Mouse (Mus musculus) lung, adult 10 weeks (tissue): ENCODE measurements around the gene Serpina1b. TPM values are rescaled to one million over a fixed set of nuclear protein-coding genes. Genes with fewer than 3 reads are reported as not detected.

Experiments used
- polyA plus RNA-seq: library from polyadenylated mRNA; stranded (reverse); fragments of 350-450 nt; fragmentation: Illumina TruSeq; extraction: RNeasy Lipid Tissue Mini Kit (QIAGEN cat#74804); gene quantifications from one replicate; pipeline ENCODE4 v1.2.3, GENCODE M21; 2014; ENCODE audit warnings: low read depth, low replicate concordance; ENCODE audit not compliant: insufficient read depth

The Serpina1b gene
- polyA plus RNA-seq = 0.28 TPM

DNA sequence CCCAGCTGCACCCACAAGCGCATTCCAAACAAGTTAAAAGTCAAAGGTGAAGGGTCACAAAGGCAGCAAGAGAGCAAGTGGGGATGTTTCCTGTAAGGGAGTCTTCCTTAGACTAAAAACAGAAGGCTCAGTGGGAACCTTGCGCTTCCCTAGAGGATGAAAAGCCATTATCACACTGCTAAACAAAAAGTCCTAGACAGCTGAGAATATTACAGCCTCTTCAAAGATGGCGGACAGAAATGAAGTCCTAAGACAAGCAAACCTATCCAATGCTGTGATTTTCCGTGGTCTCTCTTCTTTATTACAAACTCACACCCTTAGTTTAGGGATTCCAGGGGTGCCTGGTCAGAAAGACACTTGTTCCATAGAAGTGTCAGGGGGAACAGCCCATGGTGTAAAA is at the start of gene Serpina1b:
Gene Serpina1b, minus strand, starts transcription at position 101 of the 400 bp plus-strand sequence.

DNA sequence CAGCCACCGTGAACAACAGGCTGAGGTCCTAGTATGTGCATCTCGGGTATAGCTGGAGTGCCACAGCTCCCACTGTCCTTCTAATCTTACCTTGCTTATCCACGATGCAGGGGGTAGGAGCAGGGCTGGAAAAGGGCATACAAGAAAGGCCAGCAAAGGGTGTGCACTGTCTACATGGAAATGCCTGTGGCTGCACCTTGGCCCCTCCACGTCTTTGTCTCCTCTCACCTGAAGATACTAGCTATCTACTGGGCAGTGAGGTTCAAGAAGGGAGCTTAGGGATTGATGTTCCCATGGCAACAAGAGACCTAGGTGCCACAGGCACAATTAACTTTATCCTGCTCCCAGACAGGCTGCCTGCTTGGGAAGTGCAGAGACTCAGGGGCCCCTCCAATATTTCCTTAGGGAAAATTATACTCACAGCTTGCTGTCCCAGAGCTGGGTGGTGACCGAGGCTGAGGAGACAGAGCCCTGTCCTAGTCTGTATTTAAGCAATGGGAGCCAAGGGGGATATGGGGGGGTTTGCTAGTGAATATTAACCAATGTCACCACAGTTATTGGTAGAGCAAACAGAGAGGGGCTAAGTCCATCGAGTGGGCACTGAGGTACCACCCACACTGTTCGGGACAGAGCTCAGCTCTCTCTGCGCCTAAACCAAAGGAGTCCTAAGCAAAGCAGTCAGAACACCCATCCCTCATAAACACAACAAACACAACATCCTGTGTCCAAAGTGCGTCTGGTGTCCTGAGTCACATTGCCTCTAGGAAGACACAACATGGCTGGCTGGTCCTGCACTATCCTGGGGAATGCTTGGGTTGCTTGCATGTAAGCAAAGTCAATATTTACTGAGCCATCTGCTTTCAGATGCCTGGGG is 33.2 kb upstream of the Serpina1b start, which contains the start of gene Serpina1a:
Gene Serpina1a, minus strand, starts transcription at position 462 of the 874 bp plus-strand sequence.

DNA sequence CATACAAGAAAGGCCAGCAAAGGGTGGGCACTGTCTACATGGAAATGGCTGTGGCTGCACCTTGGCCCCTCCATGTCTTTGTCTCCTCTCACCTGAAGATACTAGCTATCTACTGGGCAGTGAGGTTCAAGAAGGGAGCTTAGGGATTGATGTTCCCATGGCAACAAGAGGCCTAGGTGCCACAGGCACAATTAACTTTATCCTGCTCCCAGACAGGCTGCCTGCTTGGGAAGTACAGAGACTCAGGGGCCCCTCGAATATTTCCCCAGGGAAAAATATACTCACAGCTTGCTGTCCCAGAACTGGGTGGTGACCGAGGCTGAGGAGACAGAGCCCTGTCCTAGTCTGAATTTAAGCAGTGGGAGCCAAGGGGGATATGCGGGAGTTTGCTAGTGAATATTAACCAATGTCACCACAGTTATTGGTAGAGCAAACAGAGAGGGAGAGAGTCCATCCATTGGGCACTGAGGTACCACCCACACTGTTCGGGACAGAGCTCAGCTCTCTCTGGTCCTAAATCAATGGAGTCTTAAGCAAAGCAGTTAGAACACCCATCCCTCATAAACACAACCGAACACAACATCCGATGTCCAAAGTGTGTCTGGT is 56.8 kb downstream of the Serpina1b start, which contains the start of gene Serpina1d:
Gene Serpina1d, minus strand, starts transcription at position 347 of the 606 bp plus-strand sequence.

DNA sequence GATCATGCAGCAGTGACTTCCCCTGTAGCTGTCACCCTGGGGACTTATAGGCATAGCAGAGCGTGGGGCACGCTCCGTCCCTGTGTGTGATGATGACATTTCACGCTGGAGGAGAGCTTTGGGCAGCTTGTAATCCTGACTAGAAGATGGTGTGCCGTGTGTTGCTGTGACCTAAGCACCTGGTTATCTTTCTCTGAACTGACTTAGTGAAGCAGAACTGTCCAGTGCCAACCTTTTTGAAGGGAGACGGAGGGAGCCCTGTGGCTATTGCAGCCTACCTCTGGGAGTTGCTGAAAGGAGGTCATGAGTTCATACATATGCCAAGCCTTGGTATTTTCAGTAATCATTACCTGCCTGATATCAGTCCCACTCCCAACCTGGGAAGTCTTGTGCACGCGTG is 134.7 kb downstream of the Serpina1b start, which contains the start of gene Serpina1f:
Gene Serpina1f, minus strand, starts transcription at position 101 of the 400 bp plus-strand sequence.

Other genes starting within 250 kb of the Serpina1b start
- 0.50 TPM for gene Serpina10, start 198.9 kb downstream of the Serpina1b start, polyA plus RNA-seq
- not detected for gene Serpina6, start 173.2 kb downstream of the Serpina1b start, polyA plus RNA-seq
- not detected for gene Serpina16, start 154.2 kb downstream of the Serpina1b start, polyA plus RNA-seq
- not detected for gene Serpina1f, start 134.8 kb downstream of the Serpina1b start, polyA plus RNA-seq
- not detected for gene Serpina1d, start 56.8 kb downstream of the Serpina1b start, polyA plus RNA-seq
- 0.21 TPM for gene Serpina1a, start 33.2 kb upstream of the Serpina1b start, polyA plus RNA-seq
- not detected for gene Serpina1c, start 74.5 kb upstream of the Serpina1b start, polyA plus RNA-seq
- not detected for gene Serpina1e, start 128.6 kb upstream of the Serpina1b start, polyA plus RNA-seq
- 0.15 TPM for gene Serpina11, start 159.6 kb upstream of the Serpina1b start, polyA plus RNA-seq
- 1.5 TPM for gene Serpina9, start 183.4 kb upstream of the Serpina1b start, polyA plus RNA-seq
- not detected for gene Serpina12, start 214.1 kb upstream of the Serpina1b start, polyA plus RNA-seq